Mouse (Mus musculus) limb, embryonic 11.5 days (tissue): ENCODE results near the gene H2-T24. TPM values are rescaled to one million over a fixed set of nuclear protein-coding genes. Genes with fewer than 3 reads are reported as not detected.
A peak's percentile ranks its signal among the peaks of the same experiment; 100 is the strongest.
"Not testable (repeated sequence)": the region's sequence is repeated elsewhere in the genome, so short reads cannot be mapped to it uniquely, and the experiment has no call there.

Experiments used
- ATAC-seq: fragments of 200-750 bp; cut with Nextera tagmentation; 2 replicates; pipeline ENCODE4 v1.8.0; 2017; ENCODE audit warnings: low read depth; ENCODE audit not compliant: insufficient number of reproducible peaks, low FRiP score, low TSS enrichment
- DNase-seq: peaks from one replicate; pipeline ENCODE4 v3.0.0-alpha.2; 2015; ENCODE audit warnings: low spot score
- H3K27ac ChIP-seq: fragments of 300-500 bp; sonication (generic); replicated peaks from 2 replicates; pipeline ENCODE4 v1.5.1; 2014; ENCODE audit warnings: low read depth, mild to moderate bottlenecking, low read length
- H3K27me3 ChIP-seq: fragments of 300-500 bp; sonication (generic); 2 replicates; pipeline ENCODE4 v1.6.1; 2014; ENCODE audit warnings: mild to moderate bottlenecking, low read length, mixed read lengths; ENCODE audit not compliant: control insufficient read depth, insufficient read depth
- H3K36me3 ChIP-seq: fragments of 300-500 bp; sonication (generic); 2 replicates; pipeline ENCODE4 v1.6.1; 2014; ENCODE audit warnings: mild to moderate bottlenecking, low read length, moderate library complexity, mixed read lengths; ENCODE audit not compliant: control insufficient read depth, insufficient read depth
- H3K4me1 ChIP-seq: fragments of 300-500 bp; sonication (generic); 2 replicates; pipeline ENCODE4 v1.6.1; 2014; ENCODE audit warnings: low read length, mixed read lengths; ENCODE audit not compliant: control insufficient read depth, insufficient read depth
- H3K4me2 ChIP-seq: fragments of 300-500 bp; sonication (generic); 2 replicates; pipeline ENCODE4 v1.6.1; 2014; ENCODE audit warnings: low read depth, mild to moderate bottlenecking, moderate library complexity; ENCODE audit not compliant: severe bottlenecking
- H3K4me3 ChIP-seq: fragments of 300-500 bp; sonication (generic); 2 replicates; pipeline ENCODE4 v1.5.1; 2014; ENCODE audit warnings: low read depth, low read length
- H3K9ac ChIP-seq: fragments of 300-500 bp; sonication (generic); 2 replicates; pipeline ENCODE4 v1.6.1; 2014; ENCODE audit warnings: mild to moderate bottlenecking, low read length
- H3K9me3 ChIP-seq: fragments of 300-500 bp; sonication (generic); 2 replicates; pipeline ENCODE4 v1.6.1; 2016; ENCODE audit warnings: low read length; ENCODE audit not compliant: control insufficient read depth
- WGBS: fragments of 180-500 bp; shearing (Covaris S2); extraction: QIAGEN DNeasy Blood & Tissue Kit; methylation state at CpG from one replicate; pipeline ENCODE4 v1.1.7; 2014; 5-methylcytosine and 5-hydroxymethylcytosine counted together
- polyA plus RNA-seq: library from polyadenylated mRNA; unstranded; fragments of >200 nt; fragmentation: Nextera tagmentation; extraction: Ambion mirVana; gene quantifications from 2 replicates; pipeline ENCODE4 v1.2.1, GENCODE M21; 2014

Gene H2-T24
- polyA plus RNA-seq, 1 experiment from 2014 or later = 2.3 TPM

- not testable (repeated sequence) for H3K4me3 ChIP-seq, H3K27ac ChIP-seq, H3K27me3 ChIP-seq, H3K4me1 ChIP-seq, DNase-seq, ATAC-seq, H3K9me3 ChIP-seq, H3K9ac ChIP-seq, H3K36me3 ChIP-seq, H3K4me2 ChIP-seq
- 89% methylated on average over 13 of the region's 13 CpGs for whole genome bisulfite sequencing
Measured at GRCm38 (mm10) chr17:36036126-36036525, 15.8 kb upstream of the H2-T24 start.

- H3K4me3 ChIP-seq, H3K27ac ChIP-seq, H3K4me1 ChIP-seq, H3K9me3 ChIP-seq, DNase-seq, H3K9ac ChIP-seq, H3K27me3 ChIP-seq, H3K4me2 ChIP-seq, ATAC-seq, H3K36me3 ChIP-seq: not testable (repeated sequence)
- 41% methylated on average over 3 of the region's 3 CpGs for WGBS
Measured at GRCm38 (mm10) chr17:36035010-36035638, 14.8 kb upstream of the H2-T24 start.

DNA sequence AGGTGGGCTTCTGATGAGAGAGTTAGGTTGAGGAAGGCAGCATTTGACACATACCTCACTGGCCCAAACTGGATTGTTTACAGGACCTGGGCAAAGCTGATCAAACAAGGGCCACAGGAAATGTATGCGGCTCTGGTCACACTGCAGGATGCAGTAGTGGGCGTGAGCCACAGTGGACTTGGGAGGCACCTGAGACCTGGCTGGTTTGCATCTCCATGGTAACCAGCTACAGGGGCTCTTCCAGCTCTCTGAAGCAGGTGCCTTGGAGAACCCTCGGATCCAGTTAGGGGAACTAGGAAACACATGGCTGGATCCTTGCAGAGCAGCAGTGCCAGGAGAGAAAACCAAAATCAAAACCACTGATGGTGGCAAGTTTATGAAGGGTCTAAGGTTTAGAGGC is 14.2 kb upstream of the H2-T24 start:
- H3K27me3 ChIP-seq, H3K27ac ChIP-seq, H3K4me3 ChIP-seq, H3K9ac ChIP-seq, H3K36me3 ChIP-seq, ATAC-seq, H3K9me3 ChIP-seq, H3K4me2 ChIP-seq, DNase-seq, H3K4me1 ChIP-seq: not testable (repeated sequence)
- WGBS = 63% methylated on average over 3 of the region's 3 CpGs

DNA sequence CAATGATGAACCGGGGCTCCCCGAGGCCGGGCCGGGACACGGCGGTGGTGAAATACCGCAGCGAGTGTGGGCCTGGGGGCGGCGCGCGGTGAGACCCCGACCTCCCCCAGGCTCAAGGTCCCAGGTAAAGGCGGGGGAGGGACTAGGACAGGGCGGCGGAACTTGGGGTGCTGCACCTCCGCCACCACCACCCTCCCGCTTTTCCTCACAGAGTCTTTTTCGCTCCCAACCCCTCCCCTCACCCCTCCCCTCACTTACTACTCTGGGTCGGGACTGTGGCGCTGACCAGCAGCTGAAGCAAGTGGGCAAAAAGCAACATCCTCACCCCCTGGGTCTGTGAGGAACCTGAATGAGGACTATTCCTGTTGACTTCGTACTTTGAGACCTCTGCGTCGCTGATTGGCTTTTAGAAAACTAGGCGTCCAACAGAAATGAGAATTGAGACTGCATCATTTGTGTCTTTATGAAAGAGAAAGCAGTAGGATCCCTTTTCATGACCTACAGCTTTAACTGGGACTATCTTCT is 12.1 kb upstream of the H2-T24 start, which contains the start of gene H2-T23:
Gene H2-T23, minus strand, starts transcription at position 505 of the 525 bp plus-strand sequence.
- DNase-seq = peak; percentile 59

DNA sequence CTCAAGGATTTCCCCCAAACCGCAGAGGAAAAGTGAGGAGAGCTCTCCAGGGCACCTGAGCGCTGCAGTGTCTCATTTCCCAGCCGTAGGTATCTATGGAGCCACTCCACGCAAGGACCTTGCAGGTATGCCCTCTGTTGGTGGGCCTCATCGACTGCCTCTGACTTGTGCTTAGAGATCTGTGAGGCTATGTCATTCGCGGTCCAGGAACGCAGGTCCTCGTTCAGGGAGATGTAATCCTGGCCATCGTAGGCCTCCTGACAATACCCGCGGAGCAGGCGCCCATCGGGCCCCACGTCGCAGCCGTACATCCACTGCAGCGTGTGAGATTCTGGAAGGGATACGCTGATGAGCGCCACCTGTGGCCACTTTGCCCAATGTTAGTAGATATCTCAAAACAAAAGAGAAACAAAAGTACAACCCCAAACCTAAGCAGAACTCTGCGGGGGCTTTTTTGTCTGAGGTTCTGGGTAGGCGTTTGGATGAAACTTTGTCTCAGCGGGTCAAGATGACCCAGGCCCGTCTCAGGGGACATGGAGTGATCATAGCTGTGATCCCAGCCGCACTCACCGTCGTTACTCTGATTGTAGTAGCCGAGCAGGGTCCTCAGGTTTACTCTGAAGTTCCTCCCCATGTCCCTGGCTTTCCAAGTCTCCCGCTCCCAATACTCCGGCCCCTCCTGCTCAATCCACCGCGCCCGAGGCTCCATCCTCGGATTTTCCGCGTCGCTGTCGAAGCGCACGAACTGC is 11.4 kb upstream of the H2-T24 start:
- whole genome bisulfite sequencing = 3% methylated on average over 40 of the region's 40 CpGs
- not testable (repeated sequence) for H3K36me3 ChIP-seq, H3K4me1 ChIP-seq, H3K27ac ChIP-seq, H3K27me3 ChIP-seq, H3K9me3 ChIP-seq
- Histone ChIP-seq H3K9ac (peak overlapping the region; percentile 17; the same call in 1 of the 2 replicates), H3K4me3 (peak overlapping the region; percentile 33), H3K4me2 (peak overlapping the region; percentile 67)
- DNase-seq = peak; percentile 46
- ATAC-seq = peak; percentile 41; the same call in 1 of the 2 replicates

More for the DNA sequence above, 12.1 kb upstream of the H2-T24 start, which contains the start of gene H2-T23:
- Histone ChIP-seq H3K4me2 (peak within 1 kb of the TSS; percentile 67), H3K9ac (peak within 1 kb of the TSS; percentile 17; the same call in 1 of the 2 replicates), H3K4me3 (peak within 1 kb of the TSS; percentile 33)
- not testable (repeated sequence) for H3K4me1 ChIP-seq, H3K27ac ChIP-seq, H3K27me3 ChIP-seq, H3K9me3 ChIP-seq, H3K36me3 ChIP-seq
- peak; percentile 41; the same call in 1 of the 2 replicates for ATAC-seq
- 2% methylated on average over 24 of the region's 25 CpGs for WGBS

- DNase-seq, H3K4me1 ChIP-seq, H3K9me3 ChIP-seq, ATAC-seq, H3K9ac ChIP-seq, H3K27me3 ChIP-seq, H3K27ac ChIP-seq, H3K36me3 ChIP-seq: not testable (repeated sequence)
- Histone ChIP-seq H3K4me3 (0 out of 2 replicates have a peak overlapping the region, but pooled peaks have one; percentile 33), H3K4me2 (peak overlapping the region; percentile 67; the same call in 1 of the 2 replicates)
- WGBS = 58% methylated on average over 7 of the region's 8 CpGs
Measured at GRCm38 (mm10) chr17:36030703-36031582, 10.6 kb upstream of the H2-T24 start.

- not testable (repeated sequence) for H3K36me3 ChIP-seq, ATAC-seq, DNase-seq, H3K9me3 ChIP-seq, H3K9ac ChIP-seq, H3K27ac ChIP-seq, H3K4me1 ChIP-seq, H3K27me3 ChIP-seq, H3K4me3 ChIP-seq, H3K4me2 ChIP-seq
- WGBS = 60% methylated on average over 2 of the region's 4 CpGs
Measured at GRCm38 (mm10) chr17:36030046-36030702, 9.8 kb upstream of the H2-T24 start.
